Mouse (Mus musculus) heart, adult 2 months (tissue): ENCODE measurements around the gene Ccdc77. TPM values are rescaled to one million over a fixed set of nuclear protein-coding genes. Genes with fewer than 3 reads are reported as not detected.

Experiments used
- DNase-seq, 2 experiments: peaks; one replicate each; pipeline ENCODE4 v3.0.0; 2021
- H3K27ac ChIP-seq: fragments of 200-600 bp; 2 replicates; pipeline ENCODE4 v1.8.1; 2022
- H3K27me3 ChIP-seq: fragments of 200-500 bp; 2 replicates; pipeline ENCODE4 v1.6.1; 2012; ENCODE audit warnings: mild to moderate bottlenecking, low read length, inconsistent platforms, mixed read lengths; ENCODE audit not compliant: control insufficient read depth, insufficient read depth
- H3K36me3 ChIP-seq: fragments of 200-500 bp; 2 replicates; pipeline ENCODE4 v1.6.1; 2012; ENCODE audit warnings: low read length, inconsistent platforms; ENCODE audit not compliant: control insufficient read depth, insufficient read depth
- H3K4me1 ChIP-seq: fragments of 200-500 bp; 2 replicates; pipeline ENCODE4 v1.6.1; 2011; ENCODE audit warnings: low read length; ENCODE audit not compliant: control insufficient read depth, insufficient read depth
- H3K4me3 ChIP-seq: fragments of 200-600 bp; 2 replicates; pipeline ENCODE4 v1.8.1; 2022
- H3K79me2 ChIP-seq: fragments of 200-500 bp; replicated peaks from 2 replicates; pipeline ENCODE4 v1.6.1; 2012; ENCODE audit warnings: mild to moderate bottlenecking, inconsistent platforms, low read length, moderate library complexity, mixed read lengths; ENCODE audit not compliant: control insufficient read depth, insufficient read depth
- H3K9ac ChIP-seq: fragments of 200-500 bp; 2 replicates; pipeline ENCODE4 v1.6.1; 2012; ENCODE audit warnings: low read depth, mild to moderate bottlenecking, control low read depth, inconsistent platforms, low read length, mixed read lengths
- CTCF ChIP-seq: fragments of 200-600 bp; IDR thresholded peaks from 2 replicates; pipeline ENCODE4 v1.8.1; 2022; ENCODE audit warnings: antibody characterized with exemption, mild to moderate bottlenecking, moderate library complexity
- EP300 ChIP-seq: fragments of 200-500 bp; IDR thresholded peaks from 2 replicates; pipeline ENCODE4 v1.6.1; 2011; ENCODE audit warnings: low read depth, low read length, control low read depth; ENCODE audit not compliant: insufficient read depth
- POLR2A ChIP-seq: fragments of 200-500 bp; IDR thresholded peaks from 2 replicates; pipeline ENCODE4 v1.6.1; 2011; ENCODE audit warnings: mild to moderate bottlenecking, low read depth, low read length, control low read depth; ENCODE audit not compliant: insufficient read depth
- WGBS: fragments of 180-500 bp; shearing (Covaris S2); methylation state at CpG from one replicate; pipeline ENCODE4 v1.1.7; 2018; 5-methylcytosine and 5-hydroxymethylcytosine counted together
- intact Hi-C: fragments of 180-260 bp; cut with DNase I; formaldehyde crosslinking; loops from one replicate; pipeline ENCODE4 v1.15.1; 2025
- polyA plus RNA-seq: library from polyadenylated mRNA; depleted of rRNA; stranded (reverse); fragments of >200 nt; gene quantifications from 2 replicates; pipeline ENCODE4 v1.2.3, GENCODE M21; 2012; rRNA removed
- total RNA-seq, 2 experiments: library from RNA; stranded (reverse); gene quantifications; 2 replicates each; pipeline ENCODE4 v1.2.3; 2021

The Ccdc77 gene
- total and polyA plus RNA-seq, 3 experiments = 2.6 to 4.0 (median 3.7) TPM

DNA sequence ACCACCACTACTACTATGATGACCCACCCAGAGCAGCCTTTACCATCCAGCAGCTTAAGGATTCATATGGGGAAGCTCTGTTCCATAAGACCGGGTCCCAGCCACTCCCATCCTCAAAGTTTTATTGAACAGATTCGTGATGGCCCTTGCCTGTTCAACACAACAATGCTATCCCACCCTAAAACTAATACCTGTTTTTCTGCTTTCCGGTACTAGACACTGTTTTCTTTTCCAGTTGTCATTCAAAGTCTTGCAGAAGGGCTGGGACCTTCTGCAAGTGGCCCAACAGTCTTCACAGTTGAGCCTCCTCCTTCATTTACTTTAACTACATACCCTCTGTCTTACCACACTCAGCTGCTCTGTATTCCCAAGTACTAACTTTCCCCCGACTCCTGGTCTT lies 74.7 kb downstream of the Ccdc77 start:
- H3K36me3 ChIP-seq = no peaks in the 10 kb centered on the region
- TF ChIP-seq CTCF (no peak), EP300 (no peak), POLR2A (no peak)
- H3K4me3 ChIP-seq = no peak overlapping the region
- H3K27ac ChIP-seq = no peak overlapping the region
- WGBS = 81% methylated on average over 4 of the region's 4 CpGs
- peaks cover 6% of the 10 kb centered on the region for H3K27me3 ChIP-seq
- intact Hi-C loops = loop anchor here (5.0 kb wide), 1 partner anchor 47 kb away; no protein-coding TSS in a partner anchor
- H3K9ac ChIP-seq = no peak overlapping the region
- no peaks in the 10 kb centered on the region for H3K79me2 ChIP-seq
- DNase-seq = no peak
- H3K4me1 ChIP-seq = no peaks in the 10 kb centered on the region

DNA sequence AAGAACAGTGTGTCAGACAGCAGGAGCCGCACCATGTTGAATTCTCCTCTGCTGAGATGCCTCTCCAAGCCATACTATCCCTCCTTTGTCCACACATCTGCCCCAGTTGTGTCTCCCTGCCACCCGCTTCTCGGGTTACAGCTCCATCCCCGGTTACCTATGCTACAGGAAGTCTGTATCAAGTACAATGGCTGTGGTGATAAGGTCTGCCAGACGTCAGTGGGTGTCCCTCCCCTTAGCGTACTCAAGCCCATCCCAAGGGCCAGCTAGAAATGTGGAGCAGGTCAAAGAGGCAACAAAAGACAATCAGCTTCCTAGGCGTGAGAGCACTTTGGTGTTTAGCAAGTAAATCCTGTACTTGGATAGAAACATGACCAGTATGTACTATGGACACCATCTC lies 75.6 kb downstream of the Ccdc77 start:
- no peaks in the 10 kb centered on the region for H3K4me1 ChIP-seq

GRCm38 (mm10) chr6:120287279-120287678 lies 76.9 kb downstream of the Ccdc77 start:
- no peak overlapping the region for H3K9ac ChIP-seq
- WGBS = 81% methylated on average over 9 of the region's 9 CpGs
- no peaks in the 10 kb centered on the region for H3K36me3 ChIP-seq
- no peaks in the 10 kb centered on the region for H3K27me3 ChIP-seq
- no peak overlapping the region for H3K4me3 ChIP-seq
- no peaks in the 10 kb centered on the region for H3K79me2 ChIP-seq
- H3K27ac ChIP-seq = no peak overlapping the region
- no peaks in the 10 kb centered on the region for H3K4me1 ChIP-seq
- no peak for DNase-seq
- TF ChIP-seq EP300 = no peak
- TF ChIP-seq POLR2A = no peak
- TF ChIP-seq CTCF = no peak
- intact Hi-C loops = loop anchor here (5.0 kb wide), 1 partner anchor 45 kb away; no protein-coding TSS in a partner anchor

More for the DNA sequence above, 75.6 kb downstream of the Ccdc77 start:
- TF ChIP-seq EP300 = no peak
- no peak for TF ChIP-seq CTCF
- no peak for TF ChIP-seq POLR2A
- H3K9ac ChIP-seq = no peak overlapping the region
- H3K36me3 ChIP-seq = no peaks in the 10 kb centered on the region
- no peak overlapping the region for H3K4me3 ChIP-seq
- H3K79me2 ChIP-seq = no peaks in the 10 kb centered on the region
- 33% methylated on average over 7 of the region's 7 CpGs for WGBS
- H3K27ac ChIP-seq = no peak overlapping the region
- intact Hi-C loops = loop anchor here (5.0 kb wide), 1 partner anchor 46 kb away; no protein-coding TSS in a partner anchor
- no peak for DNase-seq
- H3K27me3 ChIP-seq = no peaks in the 10 kb centered on the region; the same call in 1 of the 2 replicates

GRCm38 (mm10) chr6:120276874-120277449 lies 87.2 kb downstream of the Ccdc77 start:
- Histone ChIP-seq H3K36me3 (no peaks in the 10 kb centered on the region; the same call in 1 of the 2 replicates), H3K79me2 (no peaks in the 10 kb centered on the region), H3K4me1 (no peaks in the 10 kb centered on the region; the same call in 1 of the 2 replicates), H3K9ac (no peak overlapping the region), H3K4me3 (no peak overlapping the region), H3K27me3 (no peaks in the 10 kb centered on the region), H3K27ac (no peak overlapping the region)
- TF ChIP-seq CTCF (no peak), POLR2A (no peak), EP300 (no peak)
- no peak for DNase-seq
- WGBS = 74% methylated on average over 7 of the region's 7 CpGs
- intact Hi-C loops = no loop called here

DNA sequence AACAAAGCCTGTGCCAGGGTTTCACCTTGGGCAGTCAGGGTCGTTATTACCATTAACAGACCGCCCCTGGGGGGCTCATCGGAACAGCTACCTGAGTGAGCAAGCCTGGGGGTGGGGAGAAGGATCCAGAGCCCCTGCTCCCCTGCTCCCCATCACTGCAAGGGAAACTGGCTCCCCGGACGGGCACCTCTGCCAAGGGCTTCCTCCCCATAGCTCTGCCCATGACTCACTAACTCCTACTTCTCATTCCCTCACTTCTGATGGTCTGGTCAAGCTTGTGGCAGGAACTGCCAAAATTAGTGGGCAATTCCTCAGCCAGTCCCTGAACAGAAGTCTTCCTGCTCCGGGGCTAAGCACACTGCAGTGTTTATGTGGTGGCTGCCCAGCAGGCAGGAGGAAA lies 88.9 kb downstream of the Ccdc77 start:
- Histone ChIP-seq H3K36me3 (no peaks in the 10 kb centered on the region; the same call in 1 of the 2 replicates), H3K27me3 (no peaks in the 10 kb centered on the region), H3K9ac (no peak overlapping the region), H3K27ac (peak overlapping the region; percentile 47), H3K4me1 (no peaks in the 10 kb centered on the region; the same call in 1 of the 2 replicates), H3K79me2 (no peaks in the 10 kb centered on the region), H3K4me3 (no peak overlapping the region)
- DNase-seq = peak; percentile 23 to 35
- no peak for TF ChIP-seq CTCF
- TF ChIP-seq EP300 = no peak
- no peak for TF ChIP-seq POLR2A
- WGBS = 16% methylated on average over 6 of the region's 6 CpGs
- intact Hi-C loops = no loop called here

- Histone ChIP-seq H3K9ac (no peak overlapping the region), H3K4me1 (no peaks in the 10 kb centered on the region; the same call in 1 of the 2 replicates), H3K27ac (peak overlapping the region; percentile 47), H3K79me2 (no peaks in the 10 kb centered on the region), H3K4me3 (no peak overlapping the region), H3K27me3 (no peaks in the 10 kb centered on the region), H3K36me3 (no peaks in the 10 kb centered on the region; the same call in 1 of the 2 replicates)
- intact Hi-C loops = no loop called here
- no peak for TF ChIP-seq CTCF
- no peak for TF ChIP-seq POLR2A
- no peak for TF ChIP-seq EP300
- DNase-seq = peak; percentile 55 to 68
- 45% methylated on average over 4 of the region's 4 CpGs for WGBS
Measured at GRCm38 (mm10) chr6:120274887-120275286, 89.3 kb downstream of the Ccdc77 start.

Other genes starting within 250 kb of the Ccdc77 start
- gene D330020A13Rik, start 70.0 kb downstream of the Ccdc77 start, total RNA-seq = not detected
- gene D330020A13Rik, start 70.0 kb downstream of the Ccdc77 start, polyA plus RNA-seq = not detected in 2 replicates
- gene B4galnt3, start 69.8 kb downstream of the Ccdc77 start, total RNA-seq = under 1 TPM; 0.20 to 0.29 TPM
- gene B4galnt3, start 69.8 kb downstream of the Ccdc77 start, polyA plus RNA-seq = 0.20 and 0.26 TPM in 2 replicates
- gene Kdm5a, start 250 bp downstream of the Ccdc77 start, total RNA-seq = 10 to 100 TPM; 27.6 to 28.8 TPM
- 3.4 and 6.5 TPM in 2 replicates for gene Kdm5a, start 250 bp downstream of the Ccdc77 start, polyA plus RNA-seq
- gene Il17ra, start 98.9 kb upstream of the Ccdc77 start, total RNA-seq = 1 to 10 TPM; 2.1 to 2.4 TPM
- 5.4 and 5.9 TPM in 2 replicates for gene Il17ra, start 98.9 kb upstream of the Ccdc77 start, polyA plus RNA-seq
- not detected for gene Tmem121b, start 129.4 kb upstream of the Ccdc77 start, total RNA-seq
- gene Tmem121b, start 129.4 kb upstream of the Ccdc77 start, polyA plus RNA-seq = not detected in 2 replicates
- gene Hdhd5, start 166.9 kb upstream of the Ccdc77 start, total RNA-seq = 10 to 100 TPM; 17.1 to 18.4 TPM
- gene Hdhd5, start 166.9 kb upstream of the Ccdc77 start, polyA plus RNA-seq = 29.9 and 38.7 TPM in 2 replicates